Mouse (Mus musculus) heart, adult 8-10 months (tissue): ENCODE results near the gene Lamtor1. TPM values are rescaled to one million over a fixed set of nuclear protein-coding genes. Genes with fewer than 3 reads are reported as not detected.
"Not testable (repeated sequence)": the region's sequence is repeated elsewhere in the genome, so short reads cannot be mapped to it uniquely, and the experiment has no call there.

Experiments
- DNase-seq: peaks from one replicate; pipeline ENCODE4 v3.0.0; 2022; ENCODE audit warnings: low spot score
- total RNA-seq, 4 experiments: library from RNA; stranded (reverse); gene quantifications; 2 replicates each; pipeline ENCODE4 v1.2.4; 2022

The Lamtor1 gene
- total RNA-seq, 4 experiments from 2014 or later, result 119 to 133 (median 122) TPM

- no peak for DNase-seq
Measured at GRCm38 (mm10) chr7:101900331-101901097, 5.2 kb upstream of the Lamtor1 start.

- no peak for DNase-seq
Measured at GRCm38 (mm10) chr7:101901969-101902368, 3.7 kb upstream of the Lamtor1 start.

DNA sequence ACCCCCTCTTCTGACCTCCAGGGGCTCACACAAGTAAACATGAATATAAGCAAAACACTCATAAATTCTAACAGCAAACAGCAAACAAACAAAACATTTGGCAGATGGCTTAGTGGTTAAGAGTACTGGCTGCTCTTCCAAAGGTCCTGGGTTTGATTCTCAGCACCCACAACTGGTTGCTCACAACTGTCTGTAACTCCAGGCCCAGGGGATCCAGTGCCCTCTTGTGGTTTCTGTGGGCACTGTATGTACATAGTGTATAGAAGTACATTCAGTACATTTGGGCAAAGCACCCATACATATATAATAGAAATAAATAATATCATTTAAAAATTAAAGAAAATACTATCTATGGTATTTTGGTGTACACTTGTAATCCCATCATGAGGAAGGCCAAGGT lies 2.9 kb upstream of the Lamtor1 start:
- no peak for DNase-seq

DNA sequence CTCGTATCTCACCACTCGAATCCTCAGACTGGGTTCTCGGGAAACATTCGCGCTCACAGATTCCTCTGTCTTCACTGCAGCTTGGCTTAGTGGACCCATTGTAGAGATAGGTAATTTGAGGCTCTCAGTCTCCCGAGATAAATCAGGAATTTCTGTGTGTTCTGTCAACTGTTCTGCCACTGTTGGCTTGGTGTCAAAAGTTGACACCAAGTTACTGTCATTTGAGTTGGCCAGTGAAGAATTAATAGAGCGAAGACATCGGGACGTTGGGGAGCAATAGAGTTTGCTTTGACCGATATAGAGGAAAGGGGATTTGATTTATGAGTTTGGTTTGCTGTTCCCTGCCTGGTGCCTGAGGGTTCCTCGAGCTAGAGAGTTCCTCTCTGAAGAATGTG lies 580 bp downstream of the Lamtor1 start, which contains the start of gene Tomt:
Tomt (minus strand) TSS at position 73 of the 395 bp plus-strand sequence.
- DNase-seq, result no peak

GRCm38 (mm10) chr7:101906696-101907095 lies 992 bp downstream of the Lamtor1 start:
- no peak for DNase-seq

DNA sequence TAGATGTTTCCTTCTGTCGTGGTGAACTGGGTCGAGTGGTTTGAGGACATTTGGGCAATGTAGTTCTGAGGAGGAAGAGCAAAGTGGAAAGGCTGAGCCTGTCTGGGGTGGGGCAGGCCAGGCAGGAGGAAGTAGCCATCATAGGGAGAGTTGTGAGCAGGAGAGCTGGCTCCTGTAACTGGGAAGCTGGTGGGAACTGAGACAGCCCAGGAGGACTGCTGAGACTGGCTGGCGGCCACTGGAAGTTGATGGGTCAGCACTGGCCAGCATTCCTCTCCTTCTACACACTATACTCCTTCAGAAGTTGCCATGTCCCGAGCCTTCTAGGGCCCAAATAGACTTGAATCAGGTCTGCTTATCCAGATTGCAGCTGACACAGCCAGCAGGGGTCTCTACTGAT lies 2.7 kb downstream of the Lamtor1 start:
- peak; percentile 47 for DNase-seq

GRCm38 (mm10) chr7:101910138-101910537 lies 4.4 kb downstream of the Lamtor1 start:
- no peak for DNase-seq

GRCm38 (mm10) chr7:101911982-101912381 lies 6.3 kb downstream of the Lamtor1 start:
- DNase-seq, result no peak

GRCm38 (mm10) chr7:101918071-101918470 lies 12.4 kb downstream of the Lamtor1 start:
- peak; percentile 47 for DNase-seq

GRCm38 (mm10) chr7:101925892-101926291 lies 20.2 kb downstream of the Lamtor1 start:
- DNase-seq, result not testable (repeated sequence)

- DNase-seq, result no peak
Measured at GRCm38 (mm10) chr7:101928093-101928492, 22.4 kb downstream of the Lamtor1 start.

DNA sequence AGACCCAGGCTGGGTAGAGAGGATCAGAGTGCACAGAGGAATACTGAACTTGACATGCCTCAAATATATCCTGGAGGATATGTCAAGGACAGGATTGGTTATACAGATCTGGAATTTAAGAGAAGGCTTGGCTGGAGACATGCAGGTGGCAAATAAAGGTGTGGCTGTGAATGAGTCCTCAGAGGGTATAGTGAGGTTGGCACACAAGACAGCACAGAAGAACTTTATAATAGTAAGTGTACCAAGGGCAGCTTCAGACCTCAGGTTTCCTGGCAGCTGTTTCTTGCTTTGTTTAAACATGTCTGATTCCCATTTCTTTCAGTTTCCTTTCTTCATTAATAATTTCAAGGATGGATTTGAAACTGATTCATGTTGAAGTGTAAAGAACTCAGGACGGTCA lies 26.8 kb downstream of the Lamtor1 start:
- DNase-seq, result no peak

- no peak for DNase-seq
Measured at GRCm38 (mm10) chr7:101933300-101933699, 27.6 kb downstream of the Lamtor1 start.

DNA sequence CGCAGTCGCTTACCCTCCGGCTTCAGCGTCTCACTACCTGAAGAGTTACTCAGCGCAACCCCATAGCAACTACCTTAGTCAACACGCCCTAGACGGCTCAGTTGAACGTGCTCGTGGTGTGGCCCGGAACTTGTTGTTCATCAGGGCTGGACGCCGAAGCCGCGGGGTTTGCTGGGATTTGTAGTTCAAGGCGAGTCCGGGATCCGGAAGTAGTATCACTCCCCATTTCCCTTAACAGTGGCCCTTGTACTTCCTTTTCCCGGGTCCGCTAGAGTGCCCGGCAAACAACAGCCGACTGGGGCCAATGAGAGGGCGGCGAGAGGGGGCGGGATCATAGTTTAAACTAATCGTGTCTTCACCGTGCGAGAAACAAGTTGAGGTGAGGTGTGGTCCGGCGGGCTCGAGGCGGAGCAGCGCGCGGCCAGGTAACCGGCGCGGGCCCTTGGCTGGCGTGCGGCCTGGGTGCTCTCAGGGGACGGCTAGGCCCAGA lies 28.1 kb downstream of the Lamtor1 start, which contains the start of the genes Lrrc51 and Numa1:
Lrrc51 (minus strand) TSS at position 145 of the 490 bp plus-strand sequence.
Numa1 (plus strand) TSS at position 361 of the 490 bp plus-strand sequence.
- DNase-seq, result peak; percentile 99

GRCm38 (mm10) chr7:101935957-101936356 lies 30.3 kb downstream of the Lamtor1 start:
- DNase-seq, result no peak

- DNase-seq, result no peak
Measured at GRCm38 (mm10) chr7:101936996-101937395, 31.3 kb downstream of the Lamtor1 start.

DNA sequence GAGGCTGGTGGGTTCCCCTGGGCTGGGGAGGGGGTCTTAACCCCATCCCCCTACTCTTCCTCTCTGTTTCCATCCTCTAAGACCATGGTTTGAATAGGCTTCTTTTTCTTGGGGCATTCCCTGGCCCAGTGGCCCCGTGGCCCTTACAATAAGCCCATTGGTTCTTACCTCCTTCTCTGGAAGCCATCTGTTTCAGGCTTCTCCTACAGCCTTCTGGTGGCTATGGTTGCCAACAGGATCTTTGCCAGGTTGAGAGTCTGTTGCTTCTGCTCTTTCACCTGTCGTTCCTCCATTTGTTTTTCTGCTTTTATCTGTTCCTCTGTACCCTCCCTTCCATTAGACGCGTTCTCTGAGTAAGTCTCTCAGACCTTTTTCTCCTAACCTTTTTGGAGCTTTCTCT lies 31.9 kb downstream of the Lamtor1 start:
- no peak for DNase-seq

DNA sequence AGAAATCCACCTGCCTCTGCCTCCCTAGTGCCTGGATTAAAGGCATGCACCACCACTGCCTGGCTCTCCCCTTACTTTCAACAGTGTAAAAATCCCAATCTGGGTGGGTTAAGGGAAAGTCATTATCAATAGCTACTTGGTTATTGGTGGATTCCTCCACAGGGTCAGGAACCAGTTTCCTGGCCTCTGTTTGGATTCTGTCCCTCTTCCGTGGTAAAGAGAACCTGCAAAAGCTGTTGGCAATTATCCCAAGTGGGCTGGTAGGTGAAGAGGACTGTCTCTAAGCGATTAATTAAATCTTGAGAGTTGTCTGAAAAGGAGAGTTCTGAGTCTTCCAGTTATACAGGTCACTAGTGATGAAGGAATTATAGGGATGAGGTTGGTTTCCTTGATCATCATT lies 32.6 kb downstream of the Lamtor1 start:
- no peak for DNase-seq

DNA sequence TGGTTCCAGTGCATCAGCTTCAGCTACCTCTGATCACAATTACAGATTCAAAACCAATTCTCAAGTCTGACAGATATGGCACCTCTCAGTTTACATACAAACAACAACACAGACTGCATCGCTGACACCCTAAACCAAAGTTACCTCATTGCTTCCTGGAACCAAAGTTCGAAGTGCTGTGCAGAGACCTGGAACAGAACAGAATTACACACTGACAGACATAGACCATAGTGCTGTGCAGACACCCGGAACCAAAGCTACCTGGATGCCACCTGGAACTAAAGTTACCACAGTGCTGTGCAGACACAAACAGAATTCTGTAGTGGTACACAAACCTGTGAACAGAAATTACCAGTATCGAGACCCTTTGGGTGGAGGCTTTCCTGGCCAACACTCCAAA lies 34.1 kb downstream of the Lamtor1 start:
- no peak for DNase-seq

GRCm38 (mm10) chr7:101949008-101949407 lies 43.3 kb downstream of the Lamtor1 start:
- DNase-seq, result not testable (repeated sequence)

GRCm38 (mm10) chr7:101951648-101952047 lies 45.9 kb downstream of the Lamtor1 start:
- DNase-seq, result no peak

GRCm38 (mm10) chr7:101952098-101952497 lies 46.4 kb downstream of the Lamtor1 start:
- no peak for DNase-seq

- DNase-seq, result no peak
Measured at GRCm38 (mm10) chr7:101954163-101954562, 48.5 kb downstream of the Lamtor1 start.
